Mouse (Mus musculus) CH12.LX (cell line): ENCODE results near the gene Krt39.

Experiments
- EP300 ChIP-seq: IDR thresholded peaks from 2 replicates; pipeline ENCODE4 v1.6.1; 2011; ENCODE audit warnings: low read length, improper control_type of control experiment
- ETS1 ChIP-seq: conservative IDR thresholded peaks from 2 replicates; pipeline ENCODE4 v1.6.1; 2012; ENCODE audit warnings: low read depth, mild to moderate bottlenecking, inconsistent platforms, low read length, improper control_type of control experiment, moderate library complexity
- GABPA ChIP-seq: IDR thresholded peaks from 2 replicates; pipeline ENCODE4 v1.6.1; 2012; ENCODE audit warnings: low read depth, low read length, improper control_type of control experiment, inconsistent platforms; ENCODE audit not compliant: insufficient replicate concordance
- POLR2A ChIP-seq: IDR thresholded peaks from 2 replicates; pipeline ENCODE4 v1.6.1; 2011; ENCODE audit warnings: low read depth, mild to moderate bottlenecking, improper control_type of control experiment, low read length
- TCF12 ChIP-seq: IDR thresholded peaks from 2 replicates; pipeline ENCODE4 v1.6.1; 2014; ENCODE audit warnings: low read depth, mild to moderate bottlenecking, inconsistent platforms, low read length, improper control_type of control experiment
- USF2 ChIP-seq: conservative IDR thresholded peaks from 2 replicates; pipeline ENCODE4 v1.6.1; 2011; ENCODE audit warnings: low read depth, low read length, improper control_type of control experiment

GRCm38 (mm10) chr11:99514098-99514497 is 7.0 kb downstream of the Krt39 start:
- TF ChIP-seq ETS1 (no peak), EP300 (no peak), POLR2A (no peak), GABPA (no peak), TCF12 (no peak), USF2 (no peak)
